Mouse (Mus musculus): ENCODE measurements around the gene Klhl9. TPM values are rescaled to one million over a fixed set of nuclear protein-coding genes. Genes with fewer than 3 reads are reported as not detected.

Klhl9 gene
- polyA plus RNA-seq, 1 experiment from 2014 or later: 117 TPM

Other genes starting within 250 kb of the Klhl9 start
- not detected in 2 replicates for gene Ifnb1, start 199.7 kb downstream of the Klhl9 start, polyA plus RNA-seq (2015; fragmentation: Nextera tagmentation; extraction: Ambion mirVana)
- not detected in 2 replicates for gene Ifna15, start 164.2 kb downstream of the Klhl9 start, polyA plus RNA-seq (2015; fragmentation: Nextera tagmentation; extraction: Ambion mirVana)
- not detected in 2 replicates for gene Ifna14, start 150.7 kb downstream of the Klhl9 start, polyA plus RNA-seq (2015; fragmentation: Nextera tagmentation; extraction: Ambion mirVana)
- gene Ifna9, start 130.1 kb downstream of the Klhl9 start, polyA plus RNA-seq (2015; fragmentation: Nextera tagmentation; extraction: Ambion mirVana): not detected in 2 replicates
- gene Ifna12, start 119.1 kb downstream of the Klhl9 start, polyA plus RNA-seq (2015; fragmentation: Nextera tagmentation; extraction: Ambion mirVana): not detected in 2 replicates
- gene C87499, start 88.1 kb downstream of the Klhl9 start, polyA plus RNA-seq (2015; fragmentation: Nextera tagmentation; extraction: Ambion mirVana): not detected in 2 replicates
- not detected in 2 replicates for gene Ifna13, start 78.0 kb downstream of the Klhl9 start, polyA plus RNA-seq (2015; fragmentation: Nextera tagmentation; extraction: Ambion mirVana)
- not detected in 2 replicates for gene Ifna16, start 45.5 kb downstream of the Klhl9 start, polyA plus RNA-seq (2015; fragmentation: Nextera tagmentation; extraction: Ambion mirVana)
- not detected in 2 replicates for gene Ifna2, start 38.6 kb downstream of the Klhl9 start, polyA plus RNA-seq (2015; fragmentation: Nextera tagmentation; extraction: Ambion mirVana)
- gene Ifnab, start 31.1 kb downstream of the Klhl9 start, polyA plus RNA-seq (2015; fragmentation: Nextera tagmentation; extraction: Ambion mirVana): not detected in 2 replicates
- 1.2 and 1.6 TPM in 2 replicates for gene Gm26566, start 660 bp downstream of the Klhl9 start, polyA plus RNA-seq (2015; fragmentation: Nextera tagmentation; extraction: Ambion mirVana)
- gene Gm13271, start 32.4 kb upstream of the Klhl9 start, polyA plus RNA-seq (2015; fragmentation: Nextera tagmentation; extraction: Ambion mirVana): not detected in 2 replicates
- gene Gm13283, start 37.7 kb upstream of the Klhl9 start, polyA plus RNA-seq (2015; fragmentation: Nextera tagmentation; extraction: Ambion mirVana): not detected in 2 replicates
- not detected in 2 replicates for gene Gm13290, start 51.4 kb upstream of the Klhl9 start, polyA plus RNA-seq (2015; fragmentation: Nextera tagmentation; extraction: Ambion mirVana)
- not detected in 2 replicates for gene Gm13289, start 54.5 kb upstream of the Klhl9 start, polyA plus RNA-seq (2015; fragmentation: Nextera tagmentation; extraction: Ambion mirVana)
- not detected in 2 replicates for gene Gm13272, start 57.4 kb upstream of the Klhl9 start, polyA plus RNA-seq (2015; fragmentation: Nextera tagmentation; extraction: Ambion mirVana)
- gene Ifnz, start 59.7 kb upstream of the Klhl9 start, polyA plus RNA-seq (2015; fragmentation: Nextera tagmentation; extraction: Ambion mirVana): 0.14 and 0.17 TPM in 2 replicates
- gene Gm13276, start 63.2 kb upstream of the Klhl9 start, polyA plus RNA-seq (2015; fragmentation: Nextera tagmentation; extraction: Ambion mirVana): not detected in 2 replicates
- not detected in 2 replicates for gene Gm13277, start 66.2 kb upstream of the Klhl9 start, polyA plus RNA-seq (2015; fragmentation: Nextera tagmentation; extraction: Ambion mirVana)
- gene Gm13278, start 69.1 kb upstream of the Klhl9 start, polyA plus RNA-seq (2015; fragmentation: Nextera tagmentation; extraction: Ambion mirVana): not detected in 2 replicates
- gene Gm13275, start 72.0 kb upstream of the Klhl9 start, polyA plus RNA-seq (2015; fragmentation: Nextera tagmentation; extraction: Ambion mirVana): not detected in 2 replicates
- not detected in 2 replicates for gene Gm13279, start 74.9 kb upstream of the Klhl9 start, polyA plus RNA-seq (2015; fragmentation: Nextera tagmentation; extraction: Ambion mirVana)
- not detected in 2 replicates for gene Gm13285, start 77.2 kb upstream of the Klhl9 start, polyA plus RNA-seq (2015; fragmentation: Nextera tagmentation; extraction: Ambion mirVana)
- not detected in 2 replicates for gene Gm13287, start 80.8 kb upstream of the Klhl9 start, polyA plus RNA-seq (2015; fragmentation: Nextera tagmentation; extraction: Ambion mirVana)
- not detected in 2 replicates for gene Gm13288, start 83.1 kb upstream of the Klhl9 start, polyA plus RNA-seq (2015; fragmentation: Nextera tagmentation; extraction: Ambion mirVana)
- not detected in 2 replicates for gene Ifna7, start 93.8 kb upstream of the Klhl9 start, polyA plus RNA-seq (2015; fragmentation: Nextera tagmentation; extraction: Ambion mirVana)
- not detected in 2 replicates for gene Ifna11, start 97.5 kb upstream of the Klhl9 start, polyA plus RNA-seq (2015; fragmentation: Nextera tagmentation; extraction: Ambion mirVana)
- not detected in 2 replicates for gene Ifna6, start 105.0 kb upstream of the Klhl9 start, polyA plus RNA-seq (2015; fragmentation: Nextera tagmentation; extraction: Ambion mirVana)
- gene Ifna5, start 113.1 kb upstream of the Klhl9 start, polyA plus RNA-seq (2015; fragmentation: Nextera tagmentation; extraction: Ambion mirVana): not detected in 2 replicates
- not detected in 2 replicates for gene Ifna4, start 119.4 kb upstream of the Klhl9 start, polyA plus RNA-seq (2015; fragmentation: Nextera tagmentation; extraction: Ambion mirVana)
- not detected in 2 replicates for gene Ifna1, start 127.6 kb upstream of the Klhl9 start, polyA plus RNA-seq (2015; fragmentation: Nextera tagmentation; extraction: Ambion mirVana)
- not detected in 2 replicates for gene Ifne, start 157.7 kb upstream of the Klhl9 start, polyA plus RNA-seq (2015; fragmentation: Nextera tagmentation; extraction: Ambion mirVana)